In genomic region chr9:21134595-21135328, GRCm38 (mm10) we compare ENCODE assay signal across 9 mouse cellular contexts. TPM values are rescaled to one million over a fixed set of nuclear protein-coding genes. Genes with fewer than 3 reads are reported as not detected.
A peak's percentile ranks its signal among the peaks of the same experiment; 100 is the strongest.
DNase-seq lines count a peak whose midpoint lies in the region; ATAC-seq lines count a peak whose summit lies in the region.
"Had no signal": no experiment of that assay in that cellular context is flagged by ENCODE, and none has a peak within 500 bp of the region (broad histone marks: within the 10 kb centered on the region; RNA-seq: fewer than 3 reads in every experiment).

No protein-coding gene starts in this region.

- DNase-seq in urinary bladder, postnatal 14 days (ENCODE audit: low spot score) = peak; percentile 31
- no peak for DNase-seq in urinary bladder, postnatal 10 days (ENCODE audit: low spot score)
- peak; percentile 96 for DNase-seq in fibroblast of lung, adult 2 months (ENCODE audit: low read depth)
- peak; percentile 59 to 67 for DNase-seq in kidney, postnatal 36 days
- no peak for DNase-seq in cerebellum, adult 18-20 months
- DNase-seq in left cerebral cortex, adult 9 months (ENCODE audit: low spot score in 2 of 2) = no peak
- DNase-seq: thymus, adult 18-20 months had no signal

- ATAC-seq in erythroid progenitor cell, adult 5-6 weeks (replicated peaks; ENCODE audit: low FRiP score, poor library complexity, severe bottlenecking) = no peak
- ATAC-seq: activated CD4-positive, CD25-positive, alpha-beta regulatory T cell, adult 4 months had no signal

RNA-seq across cellular contexts. Expression of gene Tyk2, which starts 3.7 kb away (rescaled TPM):
- 2.5 and 5.0 TPM in 2 replicates for total RNA-seq in erythroid progenitor cell, adult 5-6 weeks (2015; ENCODE audit: low replicate concordance)
- 4.7 and 5.0 TPM in 2 replicates for total RNA-seq in erythroid progenitor cell, adult 5-6 weeks (2017; ENCODE audit: low replicate concordance)

RNA-seq across cellular contexts. Expression of gene Cdc37, which starts 15.0 kb away (rescaled TPM):
- total RNA-seq in erythroid progenitor cell, adult 5-6 weeks (2015; ENCODE audit: low replicate concordance) = 28.9 and 42.9 TPM in 2 replicates
- 68.0 and 76.5 TPM in 2 replicates for total RNA-seq in erythroid progenitor cell, adult 5-6 weeks (2017; ENCODE audit: low replicate concordance)

RNA-seq across cellular contexts. Expression of gene Pde4a, which starts 30.8 kb away (rescaled TPM):
- 4.6 TPM in 1 of 2 replicates, not detected in the other for total RNA-seq in erythroid progenitor cell, adult 5-6 weeks (2015; ENCODE audit: low replicate concordance)
- total RNA-seq in erythroid progenitor cell, adult 5-6 weeks (2017; ENCODE audit: low replicate concordance) = 0.15 and 0.39 TPM in 2 replicates

RNA-seq across cellular contexts. Expression of gene Raver1, which starts 43.0 kb away (rescaled TPM):
- total RNA-seq in erythroid progenitor cell, adult 5-6 weeks (2015; ENCODE audit: low replicate concordance) = 18.4 and 23.4 TPM in 2 replicates
- total RNA-seq in erythroid progenitor cell, adult 5-6 weeks (2017; ENCODE audit: low replicate concordance) = 21.1 and 32.5 TPM in 2 replicates

RNA-seq across cellular contexts. Expression of gene Gm38431, which starts 43.0 kb away (rescaled TPM):
- total RNA-seq in erythroid progenitor cell, adult 5-6 weeks (2015; ENCODE audit: low replicate concordance) = 30.6 and 34.0 TPM in 2 replicates
- total RNA-seq in erythroid progenitor cell, adult 5-6 weeks (2017; ENCODE audit: low replicate concordance) = 4.2 TPM in 1 of 2 replicates, not detected in the other

Comparison
In these comparisons a context has a peak if more than half of its experiments do, and no peak if none do; other contexts are left out.
1. DNase-seq: peak in urinary bladder, postnatal 14 days (single experiment), fibroblast of lung, adult 2 months (single experiment) and kidney, postnatal 36 days (2 of 2); none in urinary bladder, postnatal 10 days (single experiment), cerebellum, adult 18-20 months (0 of 2) and left cerebral cortex, adult 9 months (0 of 2).